Mouse (Mus musculus): ENCODE measurements around the gene Prg2. TPM values are rescaled to one million over a fixed set of nuclear protein-coding genes. Genes with fewer than 3 reads are reported as not detected.
A peak's percentile ranks its signal among the peaks of the same experiment; 100 is the strongest.

The Prg2 gene
- polyA plus RNA-seq, 1 experiment from 2014 or later: not detected

DNA sequence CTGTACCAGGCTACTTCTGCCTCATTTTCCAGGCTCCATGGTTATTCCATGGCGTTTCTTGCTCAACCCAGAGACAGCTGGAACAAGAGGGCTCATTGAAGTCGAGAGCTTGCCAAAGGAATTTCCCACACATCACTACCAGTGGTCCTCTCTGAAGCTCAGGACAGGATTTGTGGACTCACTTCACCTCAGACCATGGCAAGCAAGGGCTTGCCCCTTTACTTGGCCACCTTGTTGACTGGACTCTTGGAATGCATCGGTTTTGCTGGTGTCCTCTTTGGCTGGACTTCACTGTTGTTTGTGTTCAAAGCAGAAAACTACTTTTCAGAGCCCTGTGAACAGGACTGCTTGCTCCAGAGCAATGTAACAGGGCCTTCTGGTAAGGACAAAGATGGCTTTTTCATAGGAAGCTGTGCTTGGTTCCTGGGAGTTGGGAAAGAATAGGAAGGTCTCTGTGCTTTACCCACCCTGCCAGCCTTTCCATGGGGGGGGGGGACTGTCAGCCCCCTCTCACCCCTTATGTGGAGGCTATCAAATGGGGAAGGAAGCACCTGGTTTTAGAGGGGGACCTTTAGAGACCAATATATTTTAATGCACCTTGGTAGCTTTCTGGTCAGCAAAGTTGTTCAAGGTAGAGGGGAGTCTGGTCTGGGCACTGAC is 42.6 kb upstream of the Prg2 start:
- Histone ChIP-seq H3K9me3 (ENCODE audit: control insufficient read depth) (no peaks in the 10 kb centered on the region), H3K4me1 (replicated peaks; ENCODE audit: control insufficient read depth, insufficient read depth, low read length) (0 out of 2 replicates have a peak, but pooled peaks cover 5% of the 10 kb centered on the region), H3K4me2 (replicated peaks; ENCODE audit: low read depth) (peak overlapping the region; percentile 65), H3K9ac (ENCODE audit: low read depth, low read length) (peak overlapping the region; percentile 65), H3K36me3 (ENCODE audit: control insufficient read depth, insufficient read depth) (no peaks in the 10 kb centered on the region), H3K27ac (ENCODE audit: low read depth, low read length) (peak overlapping the region; percentile 76), H3K27me3 (replicated peaks; ENCODE audit: control insufficient read depth, insufficient read depth, low read length) (no peaks in the 10 kb centered on the region), H3K4me3 (ENCODE audit: low read depth, low read length) (peak overlapping the region; percentile 43)
- 43% methylated on average over 3 of the region's 3 CpGs for WGBS
- no peak for ATAC-seq
- no peak for TF ChIP-seq CTCF (IDR thresholded peaks at IDR 0.05; ENCODE audit: low read depth)

DNA sequence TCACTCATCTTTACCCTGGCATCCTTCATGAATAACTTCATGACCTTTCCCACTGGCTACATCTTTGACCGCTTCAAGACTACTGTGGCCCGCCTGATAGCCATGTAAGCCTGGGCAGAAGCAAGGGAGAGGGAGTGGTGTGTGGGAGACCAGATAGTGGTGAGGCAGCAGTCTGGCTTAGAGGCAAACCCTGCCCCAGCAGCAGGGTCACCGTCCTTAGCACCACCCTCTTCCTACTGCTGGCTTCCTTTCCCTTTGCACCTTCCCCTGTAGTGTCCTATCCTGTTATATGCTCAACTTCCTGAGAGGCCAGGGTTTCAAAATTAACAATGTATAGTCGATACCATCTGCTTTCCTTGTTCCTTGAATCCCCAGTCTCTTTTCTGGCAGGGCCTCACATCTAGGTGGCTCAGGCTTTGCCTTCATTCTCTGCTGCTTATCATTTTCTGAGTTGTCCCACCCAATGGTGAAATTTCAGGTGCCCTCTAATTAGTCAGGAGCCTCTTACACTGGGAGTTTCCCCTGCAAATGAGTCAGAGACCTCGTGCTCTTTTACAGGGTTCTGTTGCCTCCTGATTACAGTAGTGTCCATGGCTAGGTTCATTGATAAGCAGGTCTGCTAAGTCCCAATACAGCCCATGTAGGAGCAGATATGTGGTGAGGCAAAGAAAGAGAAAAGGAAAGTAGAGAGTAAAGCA is 41.9 kb upstream of the Prg2 start:
- H3K4me1 ChIP-seq (replicated peaks; ENCODE audit: control insufficient read depth, insufficient read depth, low read length): 0 out of 2 replicates have a peak, but pooled peaks cover 5% of the 10 kb centered on the region
- peak overlapping the region; percentile 65 for H3K4me2 ChIP-seq (replicated peaks; ENCODE audit: low read depth)
- H3K27ac ChIP-seq (ENCODE audit: low read depth, low read length): peak overlapping the region; percentile 76
- 26% methylated on average over 5 of the region's 5 CpGs for WGBS
- H3K4me3 ChIP-seq (ENCODE audit: low read depth, low read length): peak overlapping the region; percentile 43
- no peaks in the 10 kb centered on the region for H3K27me3 ChIP-seq (replicated peaks; ENCODE audit: control insufficient read depth, insufficient read depth, low read length)
- peak overlapping the region; percentile 65; the same call in 1 of the 2 replicates for H3K9ac ChIP-seq (ENCODE audit: low read depth, low read length)
- H3K9me3 ChIP-seq (ENCODE audit: control insufficient read depth): no peaks in the 10 kb centered on the region
- peaks cover 4% of the 10 kb centered on the region; the same call in 1 of the 2 replicates for H3K36me3 ChIP-seq (ENCODE audit: control insufficient read depth, insufficient read depth)
- peak; percentile 88 for ATAC-seq
- TF ChIP-seq CTCF (IDR thresholded peaks at IDR 0.05; ENCODE audit: low read depth): no peak

DNA sequence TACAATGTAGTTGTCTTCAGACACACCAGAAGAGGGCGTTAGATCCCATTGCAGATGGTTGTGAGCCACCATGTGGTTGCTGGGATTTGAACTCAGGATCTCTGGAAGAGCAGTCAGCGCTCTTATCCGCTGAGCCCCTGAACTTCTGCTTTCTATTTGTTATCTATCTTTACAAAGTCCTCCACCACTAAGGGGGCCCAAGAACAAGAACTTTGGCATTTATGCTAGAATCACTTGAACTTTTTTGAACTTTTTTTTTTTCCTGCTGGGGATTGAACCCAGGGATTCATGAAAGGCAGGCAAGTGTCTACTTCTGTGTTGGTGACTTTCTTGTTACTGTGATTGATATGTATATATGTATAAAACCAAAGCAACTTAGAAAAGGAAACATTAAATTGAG is 41.0 kb upstream of the Prg2 start:
- no peak for ATAC-seq
- 76% methylated on average over 3 of the region's 3 CpGs for WGBS

DNA sequence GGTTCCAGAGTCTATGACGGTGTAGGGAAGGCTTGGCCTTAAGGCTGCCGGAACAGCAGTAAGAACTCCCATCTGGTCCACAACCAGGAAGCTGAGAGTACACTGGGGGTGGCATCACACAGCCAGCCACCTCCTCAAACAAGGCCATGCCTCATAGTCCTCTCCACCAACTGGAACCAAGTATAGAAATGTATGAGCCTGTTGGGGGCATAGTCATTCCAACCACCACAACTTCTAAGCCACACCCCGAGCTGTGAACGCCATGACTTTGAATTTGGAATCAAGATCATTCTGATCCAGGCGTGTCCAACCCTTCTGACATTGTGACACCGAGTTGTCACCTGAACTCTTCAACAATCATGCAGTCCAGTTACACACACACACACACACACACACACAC is 40.5 kb upstream of the Prg2 start:
- H3K27ac ChIP-seq (ENCODE audit: low read depth, low read length): peak overlapping the region; percentile 57
- H3K9me3 ChIP-seq (ENCODE audit: control insufficient read depth): no peaks in the 10 kb centered on the region
- no peak overlapping the region for H3K4me2 ChIP-seq (replicated peaks; ENCODE audit: low read depth)
- peak; percentile 25 for ATAC-seq
- WGBS: 69% methylated on average over 6 of the region's 6 CpGs
- 0 out of 2 replicates have a peak, but pooled peaks cover 5% of the 10 kb centered on the region for H3K4me1 ChIP-seq (replicated peaks; ENCODE audit: control insufficient read depth, insufficient read depth, low read length)
- H3K9ac ChIP-seq (ENCODE audit: low read depth, low read length): no peak overlapping the region
- H3K27me3 ChIP-seq (replicated peaks; ENCODE audit: control insufficient read depth, insufficient read depth, low read length): no peaks in the 10 kb centered on the region
- no peak overlapping the region for H3K4me3 ChIP-seq (ENCODE audit: low read depth, low read length)
- no peak for TF ChIP-seq CTCF (IDR thresholded peaks at IDR 0.05; ENCODE audit: low read depth)
- H3K36me3 ChIP-seq (ENCODE audit: control insufficient read depth, insufficient read depth): peaks cover 10% of the 10 kb centered on the region; the same call in 1 of the 2 replicates

More for the DNA sequence above, 41.0 kb upstream of the Prg2 start:
- Histone ChIP-seq H3K4me2 (replicated peaks; ENCODE audit: low read depth) (no peak overlapping the region), H3K27me3 (replicated peaks; ENCODE audit: control insufficient read depth, insufficient read depth, low read length) (no peaks in the 10 kb centered on the region), H3K4me1 (replicated peaks; ENCODE audit: control insufficient read depth, insufficient read depth, low read length) (0 out of 2 replicates have a peak, but pooled peaks cover 5% of the 10 kb centered on the region), H3K27ac (ENCODE audit: low read depth, low read length) (peak overlapping the region; percentile 76), H3K36me3 (ENCODE audit: control insufficient read depth, insufficient read depth) (peaks cover 6% of the 10 kb centered on the region; the same call in 1 of the 2 replicates), H3K9me3 (ENCODE audit: control insufficient read depth) (no peaks in the 10 kb centered on the region), H3K9ac (ENCODE audit: low read depth, low read length) (no peak overlapping the region), H3K4me3 (ENCODE audit: low read depth, low read length) (no peak overlapping the region)
- TF ChIP-seq CTCF (IDR thresholded peaks at IDR 0.05; ENCODE audit: low read depth): 0 out of 2 replicates have a peak, but pooled peaks have one; percentile 8

DNA sequence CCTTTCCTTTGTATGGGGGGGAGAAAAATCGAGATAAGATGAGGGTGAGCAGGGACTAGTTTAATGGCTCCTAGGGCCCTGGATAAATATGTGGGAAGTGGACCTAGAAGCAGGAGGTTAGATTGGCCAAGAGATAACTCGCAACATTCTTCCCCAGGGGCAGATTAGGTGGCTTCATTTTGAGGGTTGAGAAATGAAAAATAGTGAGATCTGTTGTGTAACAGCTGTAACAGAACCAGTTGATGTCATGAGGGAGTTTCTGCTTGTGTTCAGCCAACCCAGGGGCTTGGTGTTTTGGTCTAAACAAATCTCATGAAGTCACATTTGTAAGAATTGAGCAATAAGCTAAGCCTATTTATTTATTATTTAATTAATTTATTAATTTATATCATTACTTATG is 38.9 kb upstream of the Prg2 start:
- Histone ChIP-seq H3K27me3 (replicated peaks; ENCODE audit: control insufficient read depth, insufficient read depth, low read length) (no peaks in the 10 kb centered on the region), H3K9me3 (ENCODE audit: control insufficient read depth) (no peaks in the 10 kb centered on the region), H3K4me3 (ENCODE audit: low read depth, low read length) (no peak overlapping the region), H3K4me1 (replicated peaks; ENCODE audit: control insufficient read depth, insufficient read depth, low read length) (0 out of 2 replicates have a peak, but pooled peaks cover 5% of the 10 kb centered on the region), H3K9ac (ENCODE audit: low read depth, low read length) (no peak overlapping the region), H3K4me2 (replicated peaks; ENCODE audit: low read depth) (no peak overlapping the region), H3K27ac (ENCODE audit: low read depth, low read length) (no peak overlapping the region), H3K36me3 (ENCODE audit: control insufficient read depth, insufficient read depth) (peaks cover 21% of the 10 kb centered on the region)
- 74% methylated on average over 2 of the region's 2 CpGs for WGBS
- TF ChIP-seq CTCF (IDR thresholded peaks at IDR 0.05; ENCODE audit: low read depth): no peak
- ATAC-seq: no peak

DNA sequence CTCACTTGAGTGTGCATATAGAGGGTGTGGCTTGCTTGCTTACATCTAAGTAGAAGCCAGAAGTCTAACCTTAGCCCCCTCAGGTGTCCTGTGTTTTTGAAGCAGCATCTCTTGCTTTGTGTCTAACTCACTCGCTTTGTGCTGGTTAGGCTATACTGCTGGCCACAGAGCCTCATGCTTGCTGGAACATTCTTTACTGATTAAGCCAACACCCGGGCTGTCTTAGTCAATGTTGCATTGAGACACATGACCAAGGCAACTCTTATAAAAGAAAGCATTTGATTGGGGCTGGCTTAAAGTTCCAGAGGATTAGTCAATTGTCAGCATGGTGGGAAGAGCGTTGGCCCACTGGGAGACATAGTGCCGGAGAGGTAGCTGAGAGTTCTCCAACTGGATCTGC is 38.5 kb upstream of the Prg2 start:
- 82% methylated on average over 4 of the region's 4 CpGs for WGBS
- no peak for TF ChIP-seq CTCF (IDR thresholded peaks at IDR 0.05; ENCODE audit: low read depth)
- no peak overlapping the region for H3K9ac ChIP-seq (ENCODE audit: low read depth, low read length)

More for the DNA sequence above, 38.5 kb upstream of the Prg2 start:
- no peak overlapping the region for H3K27ac ChIP-seq (ENCODE audit: low read depth, low read length)
- no peaks in the 10 kb centered on the region for H3K9me3 ChIP-seq (ENCODE audit: control insufficient read depth)
- H3K27me3 ChIP-seq (replicated peaks; ENCODE audit: control insufficient read depth, insufficient read depth, low read length): no peaks in the 10 kb centered on the region
- 0 out of 2 replicates have a peak, but pooled peaks cover 5% of the 10 kb centered on the region for H3K4me1 ChIP-seq (replicated peaks; ENCODE audit: control insufficient read depth, insufficient read depth, low read length)
- peaks cover 26% of the 10 kb centered on the region for H3K36me3 ChIP-seq (ENCODE audit: control insufficient read depth, insufficient read depth)
- H3K4me3 ChIP-seq (ENCODE audit: low read depth, low read length): no peak overlapping the region
- ATAC-seq: no peak
- H3K4me2 ChIP-seq (replicated peaks; ENCODE audit: low read depth): no peak overlapping the region
